Mouse (Mus musculus): ENCODE measurements around the gene Smarcd1.

GRCm38 (mm10) chr15:99674866-99675265 lies 27.1 kb upstream of the Smarcd1 start:
- TF ChIP-seq CTCF (IDR thresholded peaks at IDR 0.05; ENCODE audit: control insufficient read depth, insufficient read depth, insufficient replicate concordance, low read depth, low read length), result no peak
- no peak for TF ChIP-seq POLR2A (IDR thresholded peaks at IDR 0.05; ENCODE audit: control insufficient read depth, low read depth, low read length)

All from testis, adult 2 months (tissue).